Mouse (Mus musculus): ENCODE data around the gene Ccdc181. TPM values are rescaled to one million over a fixed set of nuclear protein-coding genes. Genes with fewer than 3 reads are reported as not detected.

The Ccdc181 gene
- total and polyA plus RNA-seq, 2 experiments, result 0.91 to 3.9 TPM

- DNase-seq (ENCODE audit: extremely low read depth, low read depth, low spot score), result peak; percentile 70
- no peak for TF ChIP-seq POLR2A (IDR thresholded peaks at IDR 0.05; ENCODE audit: extremely low read depth, insufficient read depth, low read length)
- no peak for TF ChIP-seq CTCF (IDR thresholded peaks at IDR 0.05; ENCODE audit: low read depth, low read length)
- peak overlapping the region; percentile 93 for H3K9ac ChIP-seq (ENCODE audit: low read depth, low read length)
- H3K4me3 ChIP-seq (ENCODE audit: insufficient read depth, low read depth, low read length), result peak overlapping the region; percentile 90
- H3K36me3 ChIP-seq (ENCODE audit: control insufficient read depth, insufficient read depth, low read length), result 0 out of 2 replicates have a peak, but pooled peaks cover 1% of the 10 kb centered on the region
- H3K4me1 ChIP-seq (ENCODE audit: control insufficient read depth, insufficient read depth, low read length), result peaks cover 8% of the 10 kb centered on the region
- H3K79me2 ChIP-seq (ENCODE audit: control insufficient read depth, insufficient read depth, low read length), result peaks cover 27% of the 10 kb centered on the region; the same call in 1 of the 2 replicates
- peak overlapping the region; percentile 90 for H3K27ac ChIP-seq (replicated peaks; ENCODE audit: insufficient read depth, low read depth, low read length)
- 19% methylated on average over 8 of the region's 8 CpGs for WGBS
- no peaks in the 10 kb centered on the region for H3K27me3 ChIP-seq (ENCODE audit: control insufficient read depth, insufficient read depth, low read length)
These were observed 24.8 kb upstream of the Ccdc181 start for GRCm38 (mm10) chr1:164250391-164251150.

DNA sequence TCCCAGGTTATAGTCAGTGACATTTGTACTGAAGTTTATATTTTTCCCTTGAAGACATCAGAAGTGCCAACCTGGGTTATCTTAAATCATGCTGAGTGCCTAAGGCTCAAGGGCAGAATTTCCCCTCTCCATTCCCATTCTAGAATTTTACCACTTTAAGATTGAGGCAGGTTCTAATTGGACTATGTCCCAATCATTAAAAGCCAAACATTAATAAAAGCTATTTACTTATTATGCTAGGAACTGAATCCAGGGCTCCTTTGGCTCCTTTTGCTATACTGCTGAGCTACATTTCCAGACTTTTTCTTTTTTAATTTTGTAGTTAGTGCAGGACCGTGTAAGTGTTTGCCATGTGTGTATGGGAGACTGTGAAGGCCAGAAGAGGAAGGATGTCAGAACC is 23.9 kb upstream of the Ccdc181 start:
- H3K27me3 ChIP-seq (ENCODE audit: control insufficient read depth, insufficient read depth, low read length), result no peaks in the 10 kb centered on the region
- WGBS, result 24% methylated on average over 1 of the region's 1 CpGs
- peak overlapping the region; percentile 90 for H3K4me3 ChIP-seq (ENCODE audit: insufficient read depth, low read depth, low read length)
- peak; percentile 83 for DNase-seq (ENCODE audit: extremely low read depth, low read depth, low spot score)
- H3K9ac ChIP-seq (ENCODE audit: low read depth, low read length), result peak overlapping the region; percentile 73
- no peak for TF ChIP-seq POLR2A (IDR thresholded peaks at IDR 0.05; ENCODE audit: extremely low read depth, insufficient read depth, low read length)
- no peak for TF ChIP-seq CTCF (IDR thresholded peaks at IDR 0.05; ENCODE audit: low read depth, low read length)
- peak overlapping the region; percentile 94 for H3K27ac ChIP-seq (replicated peaks; ENCODE audit: insufficient read depth, low read depth, low read length)
- H3K4me1 ChIP-seq (ENCODE audit: control insufficient read depth, insufficient read depth, low read length), result peaks cover 8% of the 10 kb centered on the region
- peaks cover 33% of the 10 kb centered on the region; the same call in 1 of the 2 replicates for H3K79me2 ChIP-seq (ENCODE audit: control insufficient read depth, insufficient read depth, low read length)
- H3K36me3 ChIP-seq (ENCODE audit: control insufficient read depth, insufficient read depth, low read length), result peaks cover 5% of the 10 kb centered on the region; the same call in 1 of the 2 replicates

DNA sequence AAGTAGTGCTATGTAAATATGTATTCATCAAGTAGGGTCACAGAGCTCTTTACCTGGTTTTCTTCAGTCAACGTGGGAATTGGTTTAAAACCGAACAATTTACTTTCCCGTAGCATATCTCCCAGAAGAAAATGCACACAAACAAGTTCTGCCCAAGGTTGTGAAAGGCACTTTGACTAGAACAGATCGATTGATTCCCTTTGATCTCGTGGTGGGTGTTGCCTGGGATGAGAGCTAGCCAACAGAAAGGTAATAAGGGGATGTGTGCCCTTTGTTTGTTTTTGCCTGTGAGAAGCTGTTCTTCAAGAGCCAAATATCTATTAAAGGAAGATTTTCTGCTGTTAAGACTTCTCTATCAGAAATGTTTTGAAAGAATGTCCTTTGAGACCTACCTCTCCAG is 22.8 kb upstream of the Ccdc181 start:
- peaks cover 8% of the 10 kb centered on the region for H3K4me1 ChIP-seq (ENCODE audit: control insufficient read depth, insufficient read depth, low read length)
- peak overlapping the region; percentile 66 for H3K27ac ChIP-seq (replicated peaks; ENCODE audit: insufficient read depth, low read depth, low read length)
- H3K27me3 ChIP-seq (ENCODE audit: control insufficient read depth, insufficient read depth, low read length), result no peaks in the 10 kb centered on the region
- TF ChIP-seq POLR2A (IDR thresholded peaks at IDR 0.05; ENCODE audit: extremely low read depth, insufficient read depth, low read length), result no peak
- no peak for TF ChIP-seq CTCF (IDR thresholded peaks at IDR 0.05; ENCODE audit: low read depth, low read length)
- peak; percentile 98 for DNase-seq (ENCODE audit: extremely low read depth, low read depth, low spot score)
- H3K4me3 ChIP-seq (ENCODE audit: insufficient read depth, low read depth, low read length), result peak overlapping the region; percentile 49
- peaks cover 11% of the 10 kb centered on the region for H3K36me3 ChIP-seq (ENCODE audit: control insufficient read depth, insufficient read depth, low read length)
- H3K9ac ChIP-seq (ENCODE audit: low read depth, low read length), result peak overlapping the region; percentile 60
- WGBS, result 27% methylated on average over 5 of the region's 5 CpGs
- H3K79me2 ChIP-seq (ENCODE audit: control insufficient read depth, insufficient read depth, low read length), result peaks cover 40% of the 10 kb centered on the region; the same call in 1 of the 2 replicates

DNA sequence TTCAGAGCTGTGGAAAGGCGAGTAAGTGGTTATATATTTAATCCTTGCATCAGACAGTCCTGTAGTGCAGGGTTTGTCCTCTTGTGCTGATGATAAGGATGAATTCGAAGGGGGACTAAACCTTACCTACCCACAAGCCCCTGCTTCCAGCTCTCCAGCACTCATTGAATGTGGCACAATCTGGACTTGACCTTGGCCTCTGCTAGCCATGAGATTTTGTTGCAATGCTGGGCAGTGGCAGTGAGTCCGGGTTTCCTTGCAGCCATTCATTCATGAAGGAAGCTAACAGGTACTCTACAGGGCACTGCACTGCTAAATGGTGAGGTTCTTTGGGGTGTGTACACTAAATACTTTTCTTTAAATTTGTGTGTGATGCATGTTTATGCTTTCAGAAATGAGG is 20.5 kb upstream of the Ccdc181 start:
- Histone ChIP-seq H3K27me3 (ENCODE audit: control insufficient read depth, insufficient read depth, low read length) (no peaks in the 10 kb centered on the region), H3K79me2 (ENCODE audit: control insufficient read depth, insufficient read depth, low read length) (peaks cover 35% of the 10 kb centered on the region; the same call in 1 of the 2 replicates), H3K36me3 (ENCODE audit: control insufficient read depth, insufficient read depth, low read length) (peaks cover 23% of the 10 kb centered on the region), H3K4me1 (ENCODE audit: control insufficient read depth, insufficient read depth, low read length) (peaks cover 15% of the 10 kb centered on the region), H3K27ac (replicated peaks; ENCODE audit: insufficient read depth, low read depth, low read length) (0 out of 2 replicates have a peak overlapping the region, but pooled peaks have one; percentile 7), H3K4me3 (ENCODE audit: insufficient read depth, low read depth, low read length) (no peak overlapping the region), H3K9ac (ENCODE audit: low read depth, low read length) (no peak overlapping the region)
- no peak for TF ChIP-seq POLR2A (IDR thresholded peaks at IDR 0.05; ENCODE audit: extremely low read depth, insufficient read depth, low read length)
- no peak for TF ChIP-seq CTCF (IDR thresholded peaks at IDR 0.05; ENCODE audit: low read depth, low read length)
- WGBS, result 23% methylated on average over 3 of the region's 3 CpGs
- peak; percentile 79 for DNase-seq (ENCODE audit: extremely low read depth, low read depth, low spot score)

DNA sequence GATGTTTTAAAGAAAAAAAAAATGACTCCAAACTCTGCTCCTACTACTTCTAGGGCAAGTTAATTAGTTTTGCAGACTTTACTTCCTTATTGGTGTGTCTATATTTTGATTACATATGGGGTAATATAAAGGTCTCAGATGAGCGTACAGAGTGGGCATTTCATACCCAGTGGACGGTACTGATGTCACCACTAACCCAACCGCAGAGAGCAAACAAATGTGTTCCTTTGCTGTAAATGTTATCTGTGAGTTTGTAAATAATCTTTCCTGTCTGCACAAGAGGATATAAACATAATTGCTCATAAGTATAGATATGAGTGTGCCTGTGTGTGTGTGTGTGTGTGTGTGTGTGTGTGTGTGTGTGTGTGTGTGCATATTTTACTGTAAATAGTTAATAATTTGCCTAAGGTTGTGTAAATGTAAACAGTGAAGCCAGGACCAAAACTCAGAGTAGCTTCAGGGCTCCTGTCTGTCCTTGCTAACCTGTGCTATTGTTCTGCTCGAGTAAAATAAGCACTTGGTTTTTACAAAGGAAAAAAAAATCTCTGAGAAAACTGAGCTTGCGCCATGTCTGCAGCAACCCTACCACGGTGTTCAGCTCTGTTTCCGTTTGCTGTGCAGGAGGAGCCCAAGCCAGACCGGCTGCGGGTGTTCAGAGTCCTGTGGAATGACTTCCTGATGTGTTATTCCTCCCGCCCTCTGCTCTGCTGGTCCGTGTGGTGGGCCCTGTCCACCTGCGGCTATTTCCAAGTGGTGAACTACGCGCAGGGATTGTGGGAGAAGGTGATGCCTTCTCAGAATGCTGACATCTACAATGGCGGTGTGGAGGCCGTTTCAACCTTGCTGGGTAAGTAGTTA is 15.0 kb upstream of the Ccdc181 start:
- Histone ChIP-seq H3K27ac (replicated peaks; ENCODE audit: insufficient read depth, low read depth, low read length) (peak overlapping the region; percentile 0; the same call in 1 of the 2 replicates), H3K79me2 (ENCODE audit: control insufficient read depth, insufficient read depth, low read length) (peaks cover 13% of the 10 kb centered on the region; the same call in 1 of the 2 replicates), H3K9ac (ENCODE audit: low read depth, low read length) (no peak overlapping the region), H3K4me1 (ENCODE audit: control insufficient read depth, insufficient read depth, low read length) (peaks cover 20% of the 10 kb centered on the region), H3K4me3 (ENCODE audit: insufficient read depth, low read depth, low read length) (no peak overlapping the region), H3K36me3 (ENCODE audit: control insufficient read depth, insufficient read depth, low read length) (peaks cover 65% of the 10 kb centered on the region), H3K27me3 (ENCODE audit: control insufficient read depth, insufficient read depth, low read length) (no peaks in the 10 kb centered on the region)
- TF ChIP-seq CTCF (IDR thresholded peaks at IDR 0.05; ENCODE audit: low read depth, low read length) (no peak), POLR2A (IDR thresholded peaks at IDR 0.05; ENCODE audit: extremely low read depth, insufficient read depth, low read length) (no peak)
- no peak for DNase-seq (ENCODE audit: extremely low read depth, low read depth, low spot score)
- WGBS, result 32% methylated on average over 16 of the region's 16 CpGs
